Mouse (Mus musculus): ENCODE results near the gene Paqr5. TPM values are rescaled to one million over a fixed set of nuclear protein-coding genes. Genes with fewer than 3 reads are reported as not detected.

Gene Paqr5
- total and polyA plus RNA-seq, 3 experiments = 0.76 TPM; not detected in 2

DNA sequence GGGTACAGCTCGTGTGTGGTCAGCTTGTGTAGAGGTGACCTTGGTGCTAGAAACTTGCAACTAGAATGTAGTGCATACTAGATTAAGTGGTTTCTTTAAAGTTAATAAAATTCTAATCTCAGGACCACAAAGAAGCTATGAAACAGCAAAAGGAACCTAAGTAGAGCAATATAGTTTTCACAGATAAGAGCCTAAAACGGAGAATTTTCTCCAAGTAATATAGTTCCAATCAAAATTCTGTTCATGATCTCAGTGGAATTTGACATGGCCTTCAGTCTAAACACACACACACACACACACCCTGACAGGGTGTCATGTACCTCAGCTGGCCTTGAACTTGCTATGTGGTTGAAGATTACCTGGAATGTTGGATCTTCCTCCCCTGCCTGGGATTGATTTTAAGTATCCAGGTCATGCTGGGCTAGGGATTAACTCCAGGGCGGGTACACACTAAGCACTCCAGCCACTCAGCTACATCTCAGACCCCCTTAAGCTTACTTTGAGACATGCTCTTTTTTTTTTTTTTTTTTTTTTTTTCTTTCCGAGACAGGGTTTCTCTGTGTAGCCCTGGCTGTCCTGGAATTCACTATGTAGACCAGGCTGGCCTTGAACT is 111.2 kb downstream of the Paqr5 start:
- no peak for DNase-seq
- WGBS = 67% methylated on average over 4 of the region's 4 CpGs
- no peak overlapping the region for H3K9ac ChIP-seq (ENCODE audit: low read depth, low read length)
- no peaks in the 10 kb centered on the region for H3K27me3 ChIP-seq (ENCODE audit: control insufficient read depth, insufficient read depth, low read length)
- intact Hi-C loops (cut with DNase I) = no loop called here
- H3K4me3 ChIP-seq = peak overlapping the region; percentile 76
- no peaks in the 10 kb centered on the region for H3K79me2 ChIP-seq (replicated peaks; ENCODE audit: control insufficient read depth, insufficient read depth, low read length)
- H3K4me1 ChIP-seq (ENCODE audit: control insufficient read depth, insufficient read depth, low read length) = no peaks in the 10 kb centered on the region
- peaks cover 4% of the 10 kb centered on the region; the same call in 1 of the 2 replicates for H3K36me3 ChIP-seq (ENCODE audit: control insufficient read depth, insufficient read depth, low read length)
- no peak overlapping the region; the same call in 1 of the 2 replicates for H3K27ac ChIP-seq
- TF ChIP-seq EP300 (IDR thresholded peaks at IDR 0.05; ENCODE audit: insufficient read depth, low read depth, low read length) (no peak), CTCF (IDR thresholded peaks at IDR 0.05) (no peak), POLR2A (IDR thresholded peaks at IDR 0.05; ENCODE audit: insufficient read depth, low read depth, low read length) (no peak)

DNA sequence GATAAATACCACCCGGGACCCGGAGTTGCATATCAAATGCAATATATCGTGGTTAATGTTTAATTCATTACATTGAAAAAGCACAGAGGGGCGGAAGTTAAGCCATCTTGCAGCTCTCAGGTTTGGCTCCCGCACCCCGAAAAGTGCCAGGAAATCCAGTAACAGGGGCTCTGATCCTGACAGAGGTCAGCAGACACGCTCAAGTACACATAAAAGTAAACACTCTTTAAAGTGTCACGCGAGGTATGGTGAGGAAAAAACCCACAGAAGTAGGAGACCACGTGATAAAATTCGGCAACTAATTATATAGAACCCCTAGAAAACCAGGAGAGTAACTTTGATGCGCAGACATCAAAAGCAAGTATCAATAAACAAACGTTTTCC is 111.7 kb downstream of the Paqr5 start:
- H3K9ac ChIP-seq (ENCODE audit: low read depth, low read length) = peak overlapping the region; percentile 78
- no peak for DNase-seq
- H3K27ac ChIP-seq = peak overlapping the region; percentile 94
- intact Hi-C loops (cut with DNase I) = no loop called here
- H3K36me3 ChIP-seq (ENCODE audit: control insufficient read depth, insufficient read depth, low read length) = peaks cover 4% of the 10 kb centered on the region; the same call in 1 of the 2 replicates
- no peaks in the 10 kb centered on the region for H3K79me2 ChIP-seq (replicated peaks; ENCODE audit: control insufficient read depth, insufficient read depth, low read length)
- H3K4me3 ChIP-seq = peak overlapping the region; percentile 76
- WGBS = 3% methylated on average over 13 of the region's 13 CpGs
- H3K4me1 ChIP-seq (ENCODE audit: control insufficient read depth, insufficient read depth, low read length) = no peaks in the 10 kb centered on the region
- TF ChIP-seq POLR2A (IDR thresholded peaks at IDR 0.05; ENCODE audit: insufficient read depth, low read depth, low read length) (no peak), EP300 (IDR thresholded peaks at IDR 0.05; ENCODE audit: insufficient read depth, low read depth, low read length) (no peak), CTCF (IDR thresholded peaks at IDR 0.05) (no peak)
- H3K27me3 ChIP-seq (ENCODE audit: control insufficient read depth, insufficient read depth, low read length) = no peaks in the 10 kb centered on the region

DNA sequence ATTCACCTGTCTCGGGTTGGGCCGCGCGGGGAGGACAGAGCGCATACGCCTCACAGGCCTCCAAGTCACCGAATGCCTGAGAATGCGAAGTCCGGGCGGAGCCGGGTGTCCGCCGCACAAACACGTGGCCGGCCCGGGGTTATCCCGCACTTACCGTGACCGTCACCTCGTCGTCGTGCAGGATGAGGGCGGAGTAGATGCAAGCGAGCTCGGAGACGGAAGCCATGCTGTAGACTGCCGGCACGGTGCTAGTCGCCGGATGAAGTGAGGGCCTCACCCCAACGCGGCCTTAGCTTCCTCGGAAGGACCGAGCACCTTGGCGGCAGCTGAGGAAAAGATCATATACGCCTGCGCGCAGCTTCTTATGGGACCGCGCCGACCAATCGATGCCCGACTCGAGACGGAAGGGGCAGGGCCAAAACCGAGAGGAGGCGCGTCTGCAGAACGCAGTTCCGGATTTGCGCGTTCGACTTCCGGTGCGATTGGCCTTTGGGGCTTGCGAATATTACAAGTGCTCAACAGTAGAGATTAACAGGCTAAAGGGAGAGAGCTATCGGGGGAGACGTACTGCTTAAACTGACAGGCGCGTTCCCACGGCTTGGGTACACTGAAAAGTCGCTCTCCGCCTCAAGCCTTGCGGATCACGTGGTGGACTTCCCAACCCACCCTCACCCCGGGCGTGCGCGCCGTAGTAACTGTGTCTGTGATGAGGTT is 112.3 kb downstream of the Paqr5 start, which contains the start of gene Rplp1:
Rplp1 (minus strand) TSS at position 340 of the 714 bp plus-strand sequence.
- DNase-seq = peak; percentile 96 to 97
- Histone ChIP-seq H3K4me1 (ENCODE audit: control insufficient read depth, insufficient read depth, low read length) (no peaks in the 10 kb centered on the region), H3K36me3 (ENCODE audit: control insufficient read depth, insufficient read depth, low read length) (peaks cover 4% of the 10 kb centered on the region; the same call in 1 of the 2 replicates), H3K27ac (peak within 1 kb of the TSS; percentile 94), H3K27me3 (ENCODE audit: control insufficient read depth, insufficient read depth, low read length) (no peaks in the 10 kb centered on the region), H3K9ac (ENCODE audit: low read depth, low read length) (peak within 1 kb of the TSS; percentile 78), H3K79me2 (replicated peaks; ENCODE audit: control insufficient read depth, insufficient read depth, low read length) (no peaks in the 10 kb centered on the region), H3K4me3 (peak within 1 kb of the TSS; percentile 76)
- TF ChIP-seq EP300 (IDR thresholded peaks at IDR 0.05; ENCODE audit: insufficient read depth, low read depth, low read length) (0 out of 2 replicates have a peak, but pooled peaks have one; percentile 49), CTCF (IDR thresholded peaks at IDR 0.05) (no peak), POLR2A (IDR thresholded peaks at IDR 0.05; ENCODE audit: insufficient read depth, low read depth, low read length) (peak; percentile 98)
- intact Hi-C loops (cut with DNase I) = no loop called here
- WGBS = under 1% methylated on average over 70 of the region's 70 CpGs

DNA sequence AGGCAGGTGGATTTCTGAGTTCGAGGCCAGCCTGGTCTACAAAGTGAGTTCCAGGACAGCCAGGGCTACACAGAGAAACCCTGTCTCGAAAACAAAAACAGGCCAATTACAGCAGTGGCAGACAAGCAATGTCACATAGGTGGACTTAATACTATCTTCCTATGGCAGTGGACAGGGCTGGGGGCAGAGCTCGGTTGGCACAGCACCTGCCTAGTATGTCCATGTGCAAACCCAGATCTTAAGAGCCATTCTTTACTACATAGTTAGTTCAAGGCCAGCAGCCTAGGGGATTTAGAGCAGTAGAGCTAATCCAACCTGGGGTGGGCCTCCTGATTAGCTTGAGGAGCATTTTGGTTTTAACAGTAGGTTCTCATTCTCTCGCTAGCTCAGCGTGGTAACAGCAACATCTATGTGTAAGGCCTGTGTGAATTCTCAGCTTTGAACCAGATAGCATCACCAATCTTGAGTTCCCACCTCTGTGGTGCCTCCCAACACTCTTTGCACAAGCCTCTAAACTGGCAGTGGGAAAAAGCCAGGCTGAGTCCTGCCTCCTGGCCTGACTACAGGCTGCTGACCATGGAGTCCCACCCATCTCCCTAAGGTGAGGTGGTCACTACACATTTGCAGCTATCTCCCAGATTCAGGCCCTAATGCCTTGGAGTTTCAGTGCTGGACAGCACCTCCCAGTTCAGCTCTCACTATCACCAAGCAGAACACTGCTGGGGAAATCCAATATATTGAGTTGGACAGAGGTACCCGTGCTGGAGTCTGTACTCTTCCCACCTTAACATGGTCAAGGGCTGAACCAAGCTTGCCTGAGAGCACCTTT is 115.1 kb downstream of the Paqr5 start:
- Histone ChIP-seq H3K79me2 (replicated peaks; ENCODE audit: control insufficient read depth, insufficient read depth, low read length) (no peaks in the 10 kb centered on the region), H3K4me1 (ENCODE audit: control insufficient read depth, insufficient read depth, low read length) (no peaks in the 10 kb centered on the region), H3K9ac (ENCODE audit: low read depth, low read length) (no peak overlapping the region), H3K27ac (no peak overlapping the region), H3K36me3 (ENCODE audit: control insufficient read depth, insufficient read depth, low read length) (peaks cover 4% of the 10 kb centered on the region; the same call in 1 of the 2 replicates), H3K4me3 (no peak overlapping the region), H3K27me3 (ENCODE audit: control insufficient read depth, insufficient read depth, low read length) (no peaks in the 10 kb centered on the region)
- intact Hi-C loops (cut with DNase I) = loop anchor here (1.0 kb wide), 1 partner anchor 35 kb away; the partner anchor contains the start of gene Kif23
- WGBS = 70% methylated on average over 6 of the region's 6 CpGs
- no peak for DNase-seq
- TF ChIP-seq POLR2A (IDR thresholded peaks at IDR 0.05; ENCODE audit: insufficient read depth, low read depth, low read length) (no peak), CTCF (IDR thresholded peaks at IDR 0.05) (no peak), EP300 (IDR thresholded peaks at IDR 0.05; ENCODE audit: insufficient read depth, low read depth, low read length) (no peak)

DNA sequence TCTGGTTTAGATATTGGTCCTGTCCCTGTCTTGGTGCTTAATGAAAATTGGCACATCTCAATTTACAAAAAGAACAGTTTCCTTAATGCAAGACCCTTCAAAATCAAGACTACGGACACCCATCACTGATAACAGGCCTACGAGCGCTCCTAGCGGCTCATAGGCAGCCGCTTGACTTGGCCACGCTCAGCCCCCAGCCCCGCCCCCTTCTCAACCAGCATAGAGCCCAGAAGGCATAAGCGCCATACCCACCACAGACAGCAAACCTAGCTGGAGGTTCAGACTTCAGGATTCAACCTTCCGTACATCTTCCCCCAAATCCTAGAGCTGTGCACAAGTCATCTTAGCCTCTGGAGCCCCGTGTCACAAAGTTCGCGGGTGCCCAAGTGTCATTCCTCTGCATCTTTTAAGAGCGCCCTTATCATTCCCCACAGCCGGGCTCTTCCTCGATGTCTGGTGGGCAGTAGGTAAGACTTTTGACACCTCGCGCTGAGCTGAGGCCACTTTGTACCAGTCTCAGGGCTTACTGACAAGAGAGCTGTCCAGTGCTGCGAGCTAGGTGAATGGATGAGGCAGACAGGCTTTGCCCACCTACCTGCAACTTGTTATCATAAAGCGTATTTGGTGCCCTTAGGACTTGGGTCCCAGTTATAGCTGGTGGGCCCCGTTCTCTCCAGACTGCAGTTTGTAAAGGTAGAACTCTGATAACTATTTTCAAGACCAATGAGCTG is 116.0 kb downstream of the Paqr5 start:
- DNase-seq = no peak
- TF ChIP-seq CTCF (IDR thresholded peaks at IDR 0.05) (peak; percentile 48), EP300 (IDR thresholded peaks at IDR 0.05; ENCODE audit: insufficient read depth, low read depth, low read length) (no peak), POLR2A (IDR thresholded peaks at IDR 0.05; ENCODE audit: insufficient read depth, low read depth, low read length) (0 out of 2 replicates have a peak, but pooled peaks have one; percentile 19)
- Histone ChIP-seq H3K9ac (ENCODE audit: low read depth, low read length) (no peak overlapping the region), H3K27me3 (ENCODE audit: control insufficient read depth, insufficient read depth, low read length) (no peaks in the 10 kb centered on the region), H3K79me2 (replicated peaks; ENCODE audit: control insufficient read depth, insufficient read depth, low read length) (no peaks in the 10 kb centered on the region), H3K27ac (no peak overlapping the region), H3K36me3 (ENCODE audit: control insufficient read depth, insufficient read depth, low read length) (peaks cover 4% of the 10 kb centered on the region; the same call in 1 of the 2 replicates), H3K4me1 (ENCODE audit: control insufficient read depth, insufficient read depth, low read length) (no peaks in the 10 kb centered on the region), H3K4me3 (no peak overlapping the region)
- intact Hi-C loops (cut with DNase I) = no loop called here
- WGBS = 49% methylated on average over 20 of the region's 20 CpGs
